Mouse (Mus musculus) adrenal gland, postnatal 36 days (tissue): ENCODE data around the gene Sh3bp4. TPM values are rescaled to one million over a fixed set of nuclear protein-coding genes. Genes with fewer than 3 reads are reported as not detected.

ENCODE experiments used
- DNase-seq, 2 experiments: peaks; one replicate each; pipeline ENCODE4 v3.0.0; 2021; ENCODE audit warnings: mixed read lengths in 1 of 2
- total RNA-seq, 2 experiments: library from RNA; stranded (reverse); gene quantifications; 2 replicates each; pipeline ENCODE4 v1.2.3; 2021

Gene Sh3bp4
- total RNA-seq, 2 experiments from 2014 or later, result 14.1 to 17.8 TPM

DNA sequence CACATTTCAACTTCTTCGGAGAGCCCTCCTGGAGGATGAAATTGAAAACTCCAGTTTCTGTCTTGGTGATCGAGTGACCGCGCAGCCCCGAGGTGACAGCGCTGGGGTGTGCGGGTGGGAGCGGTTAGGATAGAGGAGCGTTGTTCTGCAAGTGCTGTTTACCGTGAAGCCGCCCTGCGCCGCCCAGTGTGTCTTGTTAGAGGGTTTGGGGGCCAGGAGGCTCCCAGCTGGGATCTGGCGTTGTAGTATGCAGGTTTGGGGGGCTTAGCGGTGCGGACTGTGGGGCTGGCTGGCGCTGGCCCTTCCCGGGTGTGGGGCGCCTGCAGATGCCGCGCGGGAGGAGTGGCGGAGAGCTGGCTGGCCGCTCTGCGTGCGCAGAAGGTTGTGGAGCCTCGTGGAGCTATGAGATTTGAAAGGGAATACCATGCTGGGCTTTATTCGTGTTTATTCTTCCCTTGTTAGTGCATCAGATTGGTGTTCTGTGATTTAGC lies 701 bp downstream of the Sh3bp4 start:
- DNase-seq, result peak; percentile 62 to 73

DNA sequence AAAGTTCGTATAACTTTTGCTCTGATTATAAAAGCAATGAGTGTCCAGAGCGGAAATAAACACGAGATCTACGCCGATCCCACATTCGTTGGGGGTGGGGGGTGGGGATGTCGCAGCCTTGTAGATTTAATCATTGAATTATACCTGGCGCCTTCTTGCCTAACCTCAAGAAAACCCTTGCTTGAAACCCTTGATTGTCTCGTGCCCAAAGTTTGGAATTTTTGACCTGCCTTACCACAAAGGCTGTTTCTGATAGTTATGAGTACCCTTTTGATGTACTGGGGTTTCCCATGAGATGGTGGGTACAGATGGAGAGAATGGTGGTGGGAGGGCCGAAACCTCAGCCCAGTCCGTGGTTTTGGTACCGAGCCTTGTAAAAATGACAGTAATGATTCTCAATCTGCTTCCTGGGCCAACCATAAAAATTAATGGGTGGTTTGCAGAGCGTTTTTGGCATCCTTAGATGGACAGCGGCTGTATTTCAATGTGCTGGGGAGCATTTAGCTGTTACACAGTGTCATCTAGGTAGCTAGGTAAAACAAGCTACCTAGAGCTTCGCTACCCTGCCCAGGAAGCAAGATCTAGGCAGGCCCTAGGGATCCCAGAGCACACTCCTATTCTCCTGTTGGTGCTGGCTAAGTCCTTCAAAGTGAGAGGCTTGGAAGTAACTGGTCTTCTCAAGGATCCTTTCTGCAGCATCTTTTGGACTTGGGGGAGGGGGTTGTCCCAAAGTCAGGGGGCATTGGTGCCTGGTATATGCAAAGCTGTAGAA lies 1.3 kb downstream of the Sh3bp4 start:
- no peak for DNase-seq

DNA sequence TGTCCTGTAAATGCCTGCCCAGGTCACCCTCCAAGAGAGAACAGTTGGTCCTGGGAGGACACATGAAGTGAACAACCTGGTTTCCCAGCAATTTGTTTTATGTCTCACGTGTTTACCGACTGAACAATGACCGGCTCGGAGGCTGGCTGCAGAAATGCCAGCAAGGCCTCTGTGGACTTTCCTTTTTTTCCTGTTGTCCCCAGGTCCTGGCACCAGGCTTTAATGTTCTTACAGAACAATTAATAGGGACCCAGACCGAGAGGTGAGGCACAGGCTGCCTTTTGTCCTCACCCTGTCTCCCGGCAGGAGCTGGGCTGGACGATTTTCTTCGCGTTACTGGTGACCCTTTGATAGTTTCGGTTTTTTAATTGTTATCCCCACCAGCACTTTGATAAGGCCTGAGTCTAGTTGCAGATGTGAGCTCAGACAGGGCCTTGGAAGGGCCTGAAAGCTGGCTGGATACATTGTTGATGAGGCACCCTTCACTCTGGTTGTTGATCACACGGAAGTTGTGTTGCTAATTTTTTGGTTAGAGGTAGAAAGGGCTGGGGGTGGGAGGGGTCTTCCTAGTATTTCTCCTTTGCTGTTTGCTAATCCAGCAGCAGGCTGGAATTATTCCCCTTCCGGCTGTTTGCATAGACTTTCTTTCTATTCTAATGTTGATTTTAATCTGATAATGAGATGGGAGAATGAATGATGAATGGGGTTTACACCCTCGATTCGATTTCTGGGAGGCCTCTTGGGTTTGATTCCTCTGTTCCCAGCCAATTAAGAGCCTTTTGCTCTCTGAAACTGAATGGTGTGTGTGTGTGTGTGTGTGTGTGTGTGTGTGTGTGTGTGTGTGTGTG lies 2.2 kb downstream of the Sh3bp4 start:
- DNase-seq, result no peak

DNA sequence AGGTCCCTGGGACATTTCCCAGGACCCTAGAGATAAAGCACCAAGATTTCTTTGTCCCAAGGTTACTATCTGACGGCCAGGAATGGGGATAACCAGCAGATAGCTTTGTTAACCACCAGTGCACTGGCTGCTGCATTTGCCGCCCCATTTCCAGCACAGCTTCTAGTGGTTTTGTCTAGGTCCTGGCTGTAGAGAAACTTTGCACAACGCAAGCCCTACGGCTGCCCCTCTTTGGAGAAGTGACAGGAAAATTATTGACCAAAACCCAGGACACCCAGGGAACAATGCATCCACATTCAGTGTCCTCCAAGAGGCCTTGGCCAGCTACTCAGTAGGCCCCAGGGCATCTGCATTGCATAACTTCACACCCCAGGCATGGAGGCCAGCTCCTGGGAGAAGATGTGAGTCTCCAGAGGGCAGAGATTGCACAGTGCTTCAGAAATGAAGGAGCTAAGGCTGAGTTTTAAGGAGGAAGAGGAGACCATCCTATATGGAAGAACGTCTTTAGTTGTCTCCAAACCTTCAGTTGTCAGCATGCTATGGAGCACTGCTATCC lies 3.2 kb downstream of the Sh3bp4 start:
- peak in 1 of 2 experiments; percentile 24 for DNase-seq

DNA sequence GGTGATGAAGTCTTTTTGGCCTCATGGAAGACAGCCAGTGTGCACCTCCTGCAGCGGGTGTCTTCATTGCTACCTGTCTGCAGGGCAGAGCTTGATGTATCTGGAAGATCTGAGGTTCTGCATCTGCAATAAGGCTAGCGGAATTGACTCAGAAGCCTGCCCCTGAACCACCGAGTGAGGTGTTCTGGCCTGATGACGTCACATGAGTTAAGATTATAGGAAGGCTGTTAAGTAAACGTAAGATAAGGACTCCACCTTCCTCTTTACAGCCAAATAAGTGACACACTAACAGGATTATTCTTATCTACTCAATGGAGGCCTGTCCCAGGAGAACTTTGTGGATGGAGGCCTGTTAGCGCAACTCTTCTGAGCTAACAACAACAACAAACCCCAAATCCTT lies 4.5 kb downstream of the Sh3bp4 start:
- DNase-seq, result no peak

DNA sequence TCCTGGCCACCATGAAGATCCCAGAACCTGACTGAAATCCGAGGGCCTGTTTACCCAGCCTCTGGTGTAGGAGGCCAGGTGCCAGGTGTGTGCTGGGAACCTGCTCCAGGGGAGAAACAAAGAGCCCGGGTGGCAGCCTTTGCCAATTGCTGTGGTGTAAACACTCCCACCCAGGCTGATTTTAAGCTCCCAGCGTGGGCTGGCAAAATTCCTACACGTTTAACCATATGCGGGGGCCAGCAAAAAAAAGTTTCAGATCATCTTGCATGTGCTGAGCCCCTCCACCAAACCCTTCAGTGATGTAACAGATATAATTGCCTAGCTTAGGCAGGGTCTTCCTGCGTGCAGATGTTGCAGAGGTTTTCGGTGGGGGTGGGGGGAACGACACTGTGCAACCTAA lies 4.9 kb downstream of the Sh3bp4 start:
- DNase-seq, result no peak

DNA sequence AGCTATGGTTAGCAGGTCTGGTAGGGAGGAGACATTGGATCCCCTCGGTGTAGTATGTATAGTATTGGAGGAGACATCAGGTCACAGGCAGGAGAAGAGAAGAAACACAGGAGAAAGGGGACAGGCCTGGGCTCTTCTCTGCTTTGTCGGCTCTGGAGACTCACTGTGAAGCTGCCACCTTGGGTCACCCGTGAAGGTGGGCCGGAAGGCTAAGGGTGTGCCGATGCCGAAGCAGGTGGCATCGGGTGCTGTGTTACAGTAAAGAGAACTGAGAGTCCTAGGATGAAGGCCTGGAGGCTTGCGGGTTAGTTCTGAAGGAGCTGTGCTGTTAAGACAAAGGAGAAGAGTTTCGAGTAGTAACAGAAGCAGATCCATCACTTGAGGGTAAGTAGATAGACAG lies 6.6 kb downstream of the Sh3bp4 start:
- DNase-seq, result no peak

DNA sequence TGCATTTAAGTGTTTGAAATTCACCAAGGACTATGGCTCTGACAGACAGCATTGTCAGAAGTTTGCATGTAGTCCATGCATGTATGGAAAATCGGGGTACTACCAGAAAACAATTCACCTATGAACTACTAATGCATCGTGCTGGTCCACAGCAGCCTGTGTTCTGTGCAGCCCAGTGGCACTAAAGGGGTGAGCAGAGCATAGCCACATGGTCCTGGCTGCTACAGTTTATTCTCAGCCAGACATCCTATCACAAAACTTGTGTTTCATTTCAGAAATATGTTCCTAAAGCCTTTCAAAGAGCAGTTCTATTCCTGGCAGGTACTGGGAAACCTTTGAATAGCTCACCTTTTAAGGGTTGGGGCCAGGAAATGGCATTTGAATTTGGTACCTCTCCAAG lies 8.0 kb downstream of the Sh3bp4 start:
- DNase-seq, result no peak

DNA sequence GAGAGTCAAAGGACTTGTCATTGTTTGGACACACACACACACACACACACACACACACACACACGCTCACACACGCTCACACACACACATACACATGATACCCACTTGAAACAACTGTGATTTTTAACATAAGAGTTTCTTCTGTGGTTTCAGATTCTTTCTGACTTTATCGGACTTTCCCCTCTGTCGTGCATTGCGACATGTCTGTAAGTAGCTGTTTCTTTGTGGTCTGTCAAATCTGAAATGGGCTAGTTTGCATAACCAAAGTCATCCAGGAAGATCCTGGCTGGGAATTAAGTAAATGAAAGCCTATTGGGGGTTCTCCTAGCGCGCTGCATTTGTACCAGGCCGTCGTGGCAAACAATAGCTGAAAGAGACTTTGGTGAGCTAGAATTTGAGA lies 8.5 kb downstream of the Sh3bp4 start:
- no peak for DNase-seq

DNA sequence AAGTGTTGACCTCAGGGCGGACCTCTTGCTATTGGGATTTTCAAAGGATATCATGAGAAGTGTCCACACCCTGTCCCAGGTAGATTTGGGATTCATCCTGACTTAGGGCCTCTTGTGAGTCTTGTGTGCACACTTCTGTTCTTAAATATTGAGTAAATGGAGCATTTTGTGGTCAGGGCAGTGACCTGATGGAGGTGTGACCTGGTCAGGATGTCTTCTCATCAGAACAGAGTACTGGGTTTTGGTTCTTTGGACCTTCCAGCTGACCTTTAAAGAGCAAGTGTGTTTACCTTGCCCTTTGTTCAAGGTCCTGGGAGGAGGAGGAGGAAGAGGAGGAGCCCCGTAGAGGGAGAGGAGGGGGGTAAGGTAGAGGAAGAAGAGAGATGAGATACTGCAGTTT lies 9.0 kb downstream of the Sh3bp4 start:
- DNase-seq, result no peak

DNA sequence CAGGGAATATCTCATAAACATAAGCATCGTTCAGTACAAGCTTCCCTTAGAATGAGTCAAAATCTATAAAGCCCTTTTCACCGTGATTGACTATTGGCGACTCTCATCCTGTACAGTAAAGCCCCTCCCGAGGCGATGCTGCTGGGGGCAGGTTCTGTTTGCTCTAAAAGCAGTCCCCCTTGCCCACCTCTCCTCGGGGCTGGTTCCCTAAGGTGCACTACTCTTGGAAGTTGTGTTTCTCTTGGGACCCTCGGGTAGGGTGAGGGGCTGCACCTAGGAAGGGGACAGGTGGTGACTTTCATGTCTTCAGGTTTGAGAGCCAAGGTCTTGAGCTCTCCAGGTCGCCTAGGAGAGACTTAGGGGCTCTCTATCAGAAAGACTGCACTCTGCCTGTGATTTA lies 10.2 kb downstream of the Sh3bp4 start:
- no peak for DNase-seq

DNA sequence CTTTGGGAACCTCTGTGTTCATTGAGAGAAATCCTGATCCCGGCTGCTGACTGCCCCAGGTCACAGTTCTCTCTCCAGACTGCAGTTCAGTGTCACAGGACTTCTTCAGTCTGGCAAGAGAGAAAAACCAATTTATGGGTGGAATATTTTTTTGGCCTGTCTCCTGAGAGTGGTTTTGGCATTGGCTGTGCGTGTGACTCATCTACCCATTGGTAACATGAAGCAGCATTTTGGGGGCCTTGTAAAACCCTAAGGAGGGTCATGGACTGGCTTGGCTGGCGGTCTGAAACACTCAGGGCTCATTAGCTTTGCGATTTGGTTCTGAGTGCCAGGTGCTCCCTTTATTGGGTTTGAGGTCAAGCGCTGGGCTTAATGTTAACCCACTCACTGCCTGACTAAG lies 10.6 kb downstream of the Sh3bp4 start:
- DNase-seq, result peak in 1 of 2 experiments; percentile 39

DNA sequence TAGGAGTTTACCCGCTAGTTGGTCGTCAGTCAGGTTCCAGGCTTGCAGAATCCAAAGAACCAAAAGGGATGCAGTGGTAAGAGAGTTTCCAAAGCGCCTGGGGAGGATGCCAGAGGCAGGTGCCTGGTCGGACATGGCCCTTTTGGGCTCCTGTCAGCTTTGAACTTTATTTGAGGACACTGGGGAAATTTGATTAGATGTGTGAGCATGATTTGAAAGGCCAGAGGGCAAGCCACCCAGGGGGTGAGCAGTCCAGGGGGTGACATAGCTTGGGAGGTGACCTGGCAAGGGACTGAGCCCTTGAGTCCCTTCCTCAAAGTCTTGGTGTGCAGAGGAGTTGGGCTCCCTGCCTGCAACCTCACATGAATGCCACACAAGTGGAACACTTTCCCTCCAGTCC lies 11.2 kb downstream of the Sh3bp4 start:
- no peak for DNase-seq

DNA sequence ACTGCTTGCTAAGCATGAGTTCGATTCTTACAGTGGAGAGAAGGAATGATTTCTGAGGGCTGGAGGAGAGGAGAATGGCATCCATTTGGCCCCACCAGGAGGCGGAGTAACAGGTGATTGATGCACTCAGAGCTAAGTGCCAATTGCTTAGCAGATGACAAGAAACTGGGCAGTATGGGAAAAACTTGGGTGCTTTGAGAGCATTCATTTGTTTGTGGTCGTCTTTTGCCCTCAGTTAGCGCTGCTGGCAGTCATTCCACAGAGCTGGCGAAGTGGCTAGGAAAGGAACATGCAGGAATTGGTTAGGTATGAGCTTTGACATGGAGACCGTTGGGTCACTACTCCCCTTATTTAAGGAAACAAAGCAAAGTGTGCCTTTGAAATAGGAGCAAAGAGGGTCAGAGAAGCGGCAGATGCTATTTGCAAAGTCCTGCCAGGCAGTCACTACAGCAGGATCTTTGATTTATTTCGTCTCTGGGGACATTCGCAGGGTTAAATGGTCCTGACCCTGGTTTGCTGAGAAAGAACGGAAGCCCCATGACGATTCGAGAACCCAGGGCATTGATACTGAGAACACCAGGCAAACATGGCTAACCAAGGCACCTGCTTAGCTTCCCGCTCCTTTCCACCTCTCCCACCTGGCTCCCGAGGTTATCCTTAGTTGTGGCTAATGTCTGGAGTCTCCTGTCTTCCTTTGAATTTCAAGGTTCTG lies 12.1 kb downstream of the Sh3bp4 start:
- no peak for DNase-seq

DNA sequence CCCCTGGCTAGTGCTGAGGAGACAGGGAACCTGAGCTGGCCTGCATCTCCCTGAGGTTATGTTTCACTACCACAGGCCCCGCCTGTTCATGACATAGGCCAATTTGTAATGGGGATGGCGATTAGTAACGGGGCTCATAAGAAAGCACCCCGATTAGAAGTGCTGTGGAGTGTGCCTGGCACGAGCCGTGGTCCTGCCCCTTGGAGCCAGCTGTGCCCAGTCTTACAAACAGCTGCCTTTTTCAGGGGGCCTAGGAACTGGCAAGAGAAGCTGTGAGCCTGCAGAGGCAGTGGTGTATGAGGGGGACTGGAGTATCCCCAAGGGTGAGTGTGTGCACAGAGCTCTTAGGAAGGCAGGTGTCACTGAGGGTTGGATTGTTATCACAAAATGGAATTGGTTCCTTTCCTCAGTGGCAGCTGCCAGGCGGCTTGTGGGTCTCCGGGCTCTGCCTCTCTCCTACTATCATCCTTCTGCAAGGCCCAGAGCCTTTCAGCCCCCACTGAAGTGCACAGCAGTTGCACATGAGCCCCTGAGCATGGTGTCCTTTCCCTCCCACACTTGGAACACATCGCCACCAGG lies 16.4 kb downstream of the Sh3bp4 start:
- peak in 1 of 2 experiments; percentile 0 for DNase-seq

DNA sequence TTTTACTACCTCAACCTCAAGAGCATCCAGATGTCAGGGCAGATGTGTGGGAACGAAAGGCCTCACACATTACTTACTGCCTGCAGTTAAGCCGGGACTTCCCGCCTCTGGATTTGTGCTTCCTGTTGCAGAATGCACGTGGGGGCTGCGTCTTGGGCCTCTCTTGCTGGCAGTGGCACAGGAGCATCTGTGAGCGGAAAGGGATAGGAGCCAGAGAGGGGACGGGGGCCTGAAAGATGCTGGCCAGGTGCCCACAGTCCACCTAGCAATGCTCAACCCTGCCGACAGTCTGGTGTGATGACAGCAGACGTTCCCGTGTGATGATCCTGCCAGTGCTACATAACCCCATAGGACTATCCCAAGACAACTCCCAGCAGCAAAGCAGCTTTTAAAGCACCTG lies 17.9 kb downstream of the Sh3bp4 start:
- peak in 1 of 2 experiments; percentile 0 for DNase-seq

DNA sequence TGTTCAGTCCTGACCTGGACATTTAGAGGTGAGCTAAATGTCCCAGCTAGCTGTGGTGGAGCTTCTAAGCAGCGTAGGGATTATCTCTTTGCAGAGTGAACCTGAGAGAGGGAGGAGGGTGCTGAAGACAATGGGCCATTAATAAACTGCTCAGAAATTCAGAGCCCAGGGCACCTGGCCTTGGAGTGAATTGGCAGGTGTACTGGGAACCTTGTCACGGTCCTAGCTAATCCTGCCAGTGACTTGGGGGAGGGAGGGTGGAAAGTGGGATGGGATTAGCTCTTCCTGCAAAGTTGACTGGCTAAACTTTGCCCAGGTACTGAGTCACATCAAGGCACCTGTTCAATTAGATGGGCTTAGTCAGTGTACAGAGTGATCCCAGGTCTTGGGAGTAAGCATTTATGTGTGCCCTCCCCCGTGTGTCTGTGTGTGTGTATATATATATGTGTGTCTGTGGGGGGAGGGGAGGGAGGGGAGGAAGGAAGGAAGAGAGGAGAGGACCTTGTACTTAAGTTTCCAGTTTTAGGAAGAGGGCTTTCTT lies 18.6 kb downstream of the Sh3bp4 start:
- peak in 1 of 2 experiments; percentile 2 for DNase-seq

DNA sequence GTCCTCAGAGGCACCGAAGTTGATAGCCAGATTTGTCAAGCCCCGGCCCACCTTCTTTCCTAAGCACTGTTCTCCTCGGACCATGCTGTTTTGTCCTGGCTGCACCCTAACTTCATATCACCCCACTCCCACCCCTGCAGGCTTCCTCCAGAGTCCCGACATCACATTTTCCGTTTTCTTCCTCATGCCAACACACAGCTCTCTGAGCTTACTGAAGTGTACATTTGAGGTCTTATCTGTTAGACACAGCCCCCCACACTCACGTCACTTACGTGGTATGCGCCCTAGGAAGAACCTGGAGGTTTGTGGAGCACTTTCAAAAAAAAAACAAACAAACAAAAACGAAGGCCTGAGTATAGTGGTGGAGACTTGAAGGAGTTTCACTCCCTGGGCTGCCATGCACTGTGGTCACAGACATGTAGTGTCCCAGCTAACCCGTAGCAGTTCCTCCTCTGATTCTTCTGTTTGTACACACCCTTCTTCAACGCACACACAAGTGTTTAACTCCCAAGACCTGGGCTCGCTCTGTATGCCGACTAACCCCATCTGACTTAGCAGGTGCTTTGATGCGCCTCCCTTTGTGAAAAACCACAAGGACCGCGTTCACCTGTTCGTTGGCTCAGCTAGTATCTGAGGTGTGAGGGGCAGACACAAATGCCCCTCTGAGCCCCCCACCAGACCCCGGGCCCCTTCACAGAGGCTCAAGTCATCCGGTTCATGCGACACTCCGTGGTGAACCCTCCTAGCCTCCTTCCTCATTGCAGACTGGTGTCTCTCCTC lies 19.8 kb downstream of the Sh3bp4 start:
- peak in 1 of 2 experiments; percentile 0 for DNase-seq

DNA sequence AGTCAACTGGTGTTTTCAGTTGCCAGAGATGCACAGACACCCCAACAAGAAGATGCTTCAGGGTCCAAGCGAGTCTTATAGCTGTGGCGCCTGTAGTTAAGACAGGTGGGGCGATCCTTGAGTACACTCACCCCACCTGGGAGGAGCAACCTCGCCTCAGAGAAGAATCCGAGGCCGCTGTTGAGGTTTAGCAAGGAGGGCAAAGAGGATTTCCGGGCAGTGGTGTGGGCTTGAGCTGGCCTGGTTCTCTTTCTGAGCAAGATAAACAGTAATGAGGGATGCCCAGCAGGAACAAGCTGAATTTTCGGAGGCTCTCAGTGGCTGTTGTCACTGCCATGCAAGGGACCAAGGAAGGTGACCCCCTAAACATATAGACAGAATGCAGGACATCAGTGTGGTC lies 20.5 kb downstream of the Sh3bp4 start:
- peak in 1 of 2 experiments; percentile 0 for DNase-seq

DNA sequence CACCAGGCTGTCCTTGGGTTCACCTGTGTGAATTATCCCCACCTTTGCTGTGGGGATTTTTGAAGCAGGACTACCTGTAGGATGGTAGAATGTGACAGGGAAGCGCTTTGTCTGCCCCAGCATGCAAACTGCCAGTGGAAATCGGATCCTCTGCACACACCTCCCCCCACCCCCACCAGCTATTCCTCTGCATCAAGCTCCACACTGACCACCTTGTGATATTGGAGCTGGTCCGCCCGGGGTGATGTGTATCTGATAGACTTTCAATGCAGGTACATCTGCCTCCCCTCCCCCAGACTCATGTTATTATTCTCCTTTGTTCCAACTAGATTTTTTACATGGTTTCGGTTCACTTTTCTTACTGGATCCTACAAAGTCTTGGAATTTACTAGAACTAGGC lies 21.8 kb downstream of the Sh3bp4 start:
- peak in 1 of 2 experiments; percentile 6 for DNase-seq
